9 mouse cellular contexts compared by ENCODE assay signal in the genomic region with DNA sequence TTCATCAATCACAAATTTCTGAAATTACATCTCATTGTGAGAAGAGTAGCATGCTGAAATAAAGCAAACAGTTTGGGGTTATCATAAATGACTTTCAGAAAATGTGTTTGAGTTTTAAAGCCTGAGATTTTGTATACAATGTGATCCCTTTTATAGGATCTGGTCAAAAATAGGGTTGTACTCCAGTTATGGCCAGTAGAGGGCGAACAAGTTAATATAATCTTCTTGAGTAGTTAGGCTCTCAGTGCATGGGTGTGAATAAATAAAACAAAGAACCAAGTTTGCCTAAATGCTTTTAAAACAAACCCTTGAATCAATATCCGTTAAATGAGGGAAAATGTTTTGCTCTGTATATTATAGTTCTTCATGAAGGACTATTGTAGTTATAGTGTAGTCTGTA. TPM values are rescaled to one million over a fixed set of nuclear protein-coding genes. Genes with fewer than 3 reads are reported as not detected.
A peak's percentile ranks its signal among the peaks of the same experiment; 100 is the strongest.
DNase-seq lines count a peak whose midpoint lies in the region; ATAC-seq and TF ChIP-seq lines count a peak whose summit lies in the region.
"Had no signal": no experiment of that assay in that cellular context is flagged by ENCODE, and none has a peak within 500 bp of the region (broad histone marks: within the 10 kb centered on the region; RNA-seq: fewer than 3 reads in every experiment).

No protein-coding gene starts in this region.

- no peaks in the 10 kb centered on the region for H3K36me3 ChIP-seq in hindbrain, embryonic 11.5 days (ENCODE audit: control insufficient read depth, insufficient read depth, low read length)
- H3K36me3 ChIP-seq in hindbrain, embryonic 10.5 days = no peaks in the 10 kb centered on the region
- H3K36me3 ChIP-seq in E14TG2a.4 (ENCODE audit: insufficient read depth, low read length) = no peaks in the 10 kb centered on the region
- H3K36me3 ChIP-seq in forebrain, embryonic 12.5 days (replicated peaks) = no peaks in the 10 kb centered on the region

- DNase-seq in hindbrain, embryonic 11.5 days (ENCODE audit: low spot score) = peak; percentile 59
- no peak for DNase-seq in hindbrain, embryonic 10.5 days (ENCODE audit: low spot score)
- peak; percentile 8 for DNase-seq in adipocyte (ENCODE audit: low spot score)
- peak; percentile 12 to 43 for DNase-seq in kidney, postnatal 36 days
- no peak for DNase-seq in thymus, postnatal 14 days
- no peak for DNase-seq in B cell, adult 2 months

- H3K4me3 ChIP-seq in hindbrain, embryonic 11.5 days (ENCODE audit: low read depth, low read length) = no peak overlapping the region
- H3K4me3 ChIP-seq in hindbrain, embryonic 10.5 days = no peak overlapping the region
- no peak overlapping the region for H3K4me3 ChIP-seq in E14TG2a.4 (replicated peaks; ENCODE audit: low read length)
- H3K4me3 ChIP-seq in forebrain, embryonic 12.5 days (replicated peaks) = no peak overlapping the region
- H3K4me3 ChIP-seq: megakaryocyte, embryonic 14.5 days had no signal

- no peak overlapping the region for H3K4me2 ChIP-seq in hindbrain, embryonic 11.5 days (replicated peaks; ENCODE audit: low read depth, low read length)
- H3K4me2 ChIP-seq in forebrain, embryonic 12.5 days = no peak overlapping the region

- no peak for ATAC-seq in hindbrain, embryonic 11.5 days (ENCODE audit: low FRiP score)
- no peak for ATAC-seq in forebrain, embryonic 12.5 days (ENCODE audit: low FRiP score)

- H3K9me3 ChIP-seq in hindbrain, embryonic 11.5 days (ENCODE audit: control insufficient read depth, low read length) = no peaks in the 10 kb centered on the region
- H3K9me3 ChIP-seq in hindbrain, embryonic 10.5 days = no peaks in the 10 kb centered on the region
- H3K9me3 ChIP-seq in E14TG2a.4 (ENCODE audit: low read length) = no peaks in the 10 kb centered on the region
- no peaks in the 10 kb centered on the region for H3K9me3 ChIP-seq in forebrain, embryonic 12.5 days
- H3K9me3 ChIP-seq: megakaryocyte, embryonic 14.5 days had no signal

- peak; percentile 47; the same call in 1 of the 2 replicates for TF ChIP-seq CTCF in E14TG2a.4 (conservative IDR thresholded peaks at IDR 0.05; ENCODE audit: low read length)

- 17% methylated on average over 2 of the region's 2 CpGs for WGBS in hindbrain, embryonic 11.5 days
- WGBS in hindbrain, embryonic 10.5 days = 9% methylated on average over 2 of the region's 2 CpGs
- WGBS in forebrain, embryonic 12.5 days = 16% methylated on average over 2 of the region's 2 CpGs

- no peak overlapping the region for H3K9ac ChIP-seq in hindbrain, embryonic 11.5 days (ENCODE audit: low read depth, low read length)
- no peak overlapping the region for H3K9ac ChIP-seq in forebrain, embryonic 12.5 days

- no peaks in the 10 kb centered on the region for H3K27me3 ChIP-seq in hindbrain, embryonic 11.5 days (ENCODE audit: control insufficient read depth, insufficient read depth, low read length)
- H3K27me3 ChIP-seq in hindbrain, embryonic 10.5 days (ENCODE audit: insufficient read depth, poor library complexity, severe bottlenecking) = no peaks in the 10 kb centered on the region
- H3K27me3 ChIP-seq in E14TG2a.4 (ENCODE audit: insufficient read depth, low read length) = no peaks in the 10 kb centered on the region
- H3K27me3 ChIP-seq in forebrain, embryonic 12.5 days = no peaks in the 10 kb centered on the region
- H3K27me3 ChIP-seq: megakaryocyte, embryonic 14.5 days had no signal

- H3K27ac ChIP-seq in hindbrain, embryonic 11.5 days (ENCODE audit: low read depth, low read length) = no peak overlapping the region
- no peak overlapping the region for H3K27ac ChIP-seq in hindbrain, embryonic 10.5 days
- no peak overlapping the region for H3K27ac ChIP-seq in forebrain, embryonic 12.5 days

- no peaks in the 10 kb centered on the region for H3K4me1 ChIP-seq in hindbrain, embryonic 11.5 days (replicated peaks; ENCODE audit: control insufficient read depth, insufficient read depth, low read length)
- H3K4me1 ChIP-seq in hindbrain, embryonic 10.5 days (replicated peaks) = no peaks in the 10 kb centered on the region
- no peaks in the 10 kb centered on the region for H3K4me1 ChIP-seq in E14TG2a.4 (replicated peaks; ENCODE audit: low read depth, low read length)
- H3K4me1 ChIP-seq in forebrain, embryonic 12.5 days = no peaks in the 10 kb centered on the region
- H3K4me1 ChIP-seq: megakaryocyte, embryonic 14.5 days had no signal

RNA-seq across cellular contexts. Expression of a gene that starts 46.7 kb away (rescaled TPM):
- 4.9 and 5.8 TPM in 2 replicates for polyA plus RNA-seq in hindbrain, embryonic 11.5 days (2014; fragmentation: Nextera tagmentation; extraction: Ambion mirVana)
- polyA plus RNA-seq in hindbrain, embryonic 10.5 days (2016; fragmentation: Nextera tagmentation; extraction: Ambion mirVana) = 0.61 and 4.9 TPM in 2 replicates
- 2.1 and 2.4 TPM in 2 replicates for polyA plus RNA-seq in forebrain, embryonic 12.5 days (2016; fragmentation: Nextera tagmentation; extraction: Ambion mirVana)

Comparison
In these comparisons a context has a peak if more than half of its experiments do, and no peak if none do; other contexts are left out.
1. DNase-seq: peak in hindbrain, embryonic 11.5 days (single experiment), adipocyte (single experiment) and kidney, postnatal 36 days (2 of 2); none in hindbrain, embryonic 10.5 days (single experiment), thymus, postnatal 14 days (single experiment) and B cell, adult 2 months (0 of 2).